Mouse (Mus musculus) cortical plate, adult 2 months (tissue): Measurements from ENCODE around the gene Olfr97.

Source experiments
- CTCF ChIP-seq: fragments of 200-500 bp; IDR thresholded peaks from 2 replicates; pipeline ENCODE4 v1.5.1; 2011; ENCODE audit warnings: mild to moderate bottlenecking, control low read depth, low read length; ENCODE audit not compliant: insufficient read depth; ENCODE audit errors: extremely low read depth
- POLR2A ChIP-seq: fragments of 200-500 bp; IDR thresholded peaks from 2 replicates; pipeline ENCODE4 v1.6.1; 2011; ENCODE audit warnings: mild to moderate bottlenecking, low read length, control low read depth; ENCODE audit not compliant: insufficient read depth; ENCODE audit errors: extremely low read depth

GRCm38 (mm10) chr17:37219846-37220245 is 17.3 kb downstream of the Olfr97 start, which contains the start of gene Olfr96:
- no peak for TF ChIP-seq POLR2A
- no peak for TF ChIP-seq CTCF
